Mouse (Mus musculus) induced T-regulatory cell, adult 2 months (primary cell): ENCODE results near the gene Fam43b.
"Not testable (repeated sequence)": the region's sequence is repeated elsewhere in the genome, so short reads cannot be mapped to it uniquely, and the experiment has no call there.

Experiments used
- DNase-seq: peaks from one replicate; pipeline ENCODE4 v3.0.0-alpha.2; 2012; ENCODE audit warnings: low read depth

The Fam43b gene

DNA sequence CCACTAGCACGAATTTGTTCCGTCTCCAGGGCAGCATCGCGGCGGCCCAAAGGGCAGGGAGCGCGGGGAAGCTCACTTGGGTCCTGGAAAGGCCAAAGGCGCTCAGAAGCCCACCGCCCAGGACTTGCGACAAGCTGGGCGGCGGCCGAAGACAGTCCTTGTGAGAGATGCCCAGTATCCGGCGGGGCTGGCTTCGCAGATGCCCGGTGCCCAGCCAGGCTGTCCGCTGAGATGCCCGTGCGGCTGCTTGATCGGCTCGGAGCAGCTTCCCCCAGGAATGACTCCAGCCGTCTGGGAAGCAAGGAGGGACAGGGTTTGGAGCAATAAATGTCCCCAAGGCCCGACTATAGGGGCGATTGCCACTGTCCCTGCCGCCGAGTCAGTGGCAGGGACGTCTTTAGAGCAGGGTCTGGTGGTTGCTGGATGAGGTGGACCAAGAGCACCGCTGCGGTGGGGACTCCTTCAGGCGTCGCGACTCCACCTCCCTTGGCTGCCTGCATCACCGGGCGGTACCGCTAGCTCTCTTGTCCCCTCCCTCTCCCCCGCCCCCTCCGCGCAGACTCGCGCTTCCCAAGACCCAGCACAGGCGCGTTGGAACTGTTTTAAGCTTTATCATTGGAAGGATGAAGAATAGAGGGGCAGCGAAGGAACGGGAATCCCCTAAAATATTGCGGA, at the start of gene Fam43b:
Gene Fam43b (minus strand): TSS at position 558 of the 675 bp plus-strand sequence.
- no peak for DNase-seq

DNA sequence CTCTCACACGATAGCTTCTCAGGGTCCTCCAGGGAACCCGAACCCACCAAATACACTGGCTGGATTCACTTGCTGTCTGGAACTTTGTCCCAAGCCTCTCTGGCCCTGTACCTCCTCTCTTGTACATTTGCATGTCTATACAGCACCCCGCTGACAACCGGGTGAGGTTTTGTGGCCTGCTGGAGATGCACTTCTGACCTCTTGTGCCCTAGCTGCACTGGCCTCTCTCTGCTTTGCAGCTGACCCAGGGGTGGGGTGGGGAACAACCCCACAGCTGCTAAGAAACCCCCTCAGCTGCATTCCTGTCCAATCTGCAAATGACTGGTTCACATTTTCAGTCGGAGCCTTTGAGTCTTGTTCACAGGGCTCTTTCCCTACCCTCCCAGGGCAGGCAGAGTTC, 48.6 kb upstream of the Fam43b start:
- DNase-seq: no peak

DNA sequence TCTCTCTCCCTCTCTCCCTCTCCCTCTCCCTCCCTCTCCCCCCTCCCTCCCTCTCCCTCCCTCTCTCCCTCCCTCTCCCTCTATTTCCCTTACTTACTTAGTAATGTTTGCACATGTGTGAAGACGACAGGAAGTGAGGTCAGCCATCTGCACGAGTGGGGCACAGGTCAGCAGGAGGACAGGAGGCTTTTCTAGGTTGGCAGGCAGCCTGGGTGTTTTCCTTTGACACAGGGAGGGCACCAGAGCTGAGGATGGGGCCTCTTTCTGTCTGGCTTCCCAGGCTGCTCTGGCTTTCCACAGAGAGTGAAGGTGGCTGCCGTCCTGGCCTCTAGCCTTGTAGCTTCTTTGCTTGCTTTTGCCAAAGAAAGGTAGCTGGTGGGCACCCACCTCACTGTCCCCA, 43.7 kb upstream of the Fam43b start:
- no peak for DNase-seq

DNA sequence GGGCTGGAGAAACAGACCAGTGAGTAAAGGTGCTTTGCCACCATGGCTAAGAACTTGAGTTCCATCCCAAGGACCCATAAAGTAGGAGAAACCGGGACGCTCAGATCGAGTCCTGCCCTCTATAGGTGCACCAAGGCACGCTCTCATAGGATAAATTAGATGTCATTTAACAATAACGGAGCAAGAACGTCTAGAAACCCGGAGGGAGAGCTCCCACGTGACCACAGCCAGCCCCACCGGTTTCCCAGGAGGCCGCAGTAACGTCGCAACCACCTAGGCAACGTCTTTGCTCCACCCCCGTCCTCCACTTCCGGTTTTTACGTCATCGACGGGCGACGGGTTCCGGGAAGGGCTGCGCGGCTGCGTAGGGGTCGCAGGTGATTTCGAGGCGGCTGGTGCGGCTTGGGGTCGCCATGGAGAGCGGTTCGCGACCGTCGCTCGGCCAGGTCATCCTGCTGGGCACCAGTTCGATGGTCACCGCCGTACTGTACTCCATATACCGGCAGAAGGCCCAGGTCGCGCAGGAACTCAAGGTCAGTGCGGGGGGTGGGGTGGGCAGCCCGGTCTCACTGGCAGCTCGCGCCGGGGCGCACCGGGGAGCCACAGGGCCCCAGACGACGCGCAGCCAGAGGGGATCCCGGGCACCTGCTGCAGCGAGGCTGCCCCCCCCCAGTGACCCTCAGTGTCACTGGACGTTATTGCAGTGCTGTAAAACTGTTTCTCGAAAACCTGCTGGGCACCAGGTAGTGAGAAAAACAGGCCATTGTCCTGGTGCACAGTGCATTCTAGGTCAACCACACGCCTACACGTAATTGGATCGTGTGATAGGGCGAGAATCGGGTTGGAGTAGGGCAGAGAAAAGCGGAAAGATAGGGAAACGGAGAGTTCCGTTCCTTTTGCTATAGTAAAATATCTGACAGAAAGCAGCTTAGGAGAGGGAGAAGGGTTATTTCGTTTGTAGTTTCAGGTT, 38.3 kb upstream of the Fam43b start, which contains the start of gene Mul1:
Gene Mul1 (plus strand): TSS at position 325 of the 970 bp plus-strand sequence.
- peak; percentile 96 for DNase-seq

DNA sequence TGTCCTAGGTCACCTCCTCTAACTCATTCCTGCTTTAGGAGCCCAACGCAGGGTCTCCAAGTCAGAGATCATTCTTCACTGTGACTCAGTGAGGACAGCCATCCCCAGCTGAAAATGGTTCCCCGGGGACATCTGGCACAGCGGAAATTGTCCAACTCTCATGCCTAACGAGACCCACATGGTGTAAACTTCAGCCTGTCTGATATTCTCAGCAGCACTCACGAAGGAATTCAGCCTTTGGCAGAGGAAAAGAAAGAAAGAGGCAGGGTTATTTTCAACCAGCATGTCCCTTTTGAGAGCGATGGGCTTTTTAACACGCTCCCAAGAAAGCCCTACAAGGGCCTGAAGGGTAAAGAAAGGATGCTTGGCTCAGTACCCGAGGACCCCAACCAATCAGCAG, 35.0 kb upstream of the Fam43b start:
- no peak for DNase-seq

DNA sequence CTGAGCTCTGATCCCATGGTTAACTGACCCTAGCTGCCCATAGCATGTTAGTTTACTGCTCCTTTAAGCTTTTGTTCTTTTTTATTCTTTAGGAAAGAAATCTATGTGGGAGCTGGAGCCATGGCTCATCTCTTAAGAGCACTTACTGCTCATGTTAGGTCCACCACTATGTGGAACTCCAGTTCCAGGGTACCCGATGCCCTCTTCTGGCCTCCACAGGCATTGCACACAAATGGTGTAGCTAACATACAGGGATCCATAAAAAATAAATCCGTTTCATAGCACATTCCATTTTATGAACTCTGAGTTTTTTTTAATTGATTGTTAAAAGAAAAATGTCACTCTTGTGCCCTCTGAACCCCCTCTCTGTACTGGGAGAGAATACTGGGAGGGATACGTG, 33.5 kb upstream of the Fam43b start:
- peak; percentile 66 for DNase-seq

DNA sequence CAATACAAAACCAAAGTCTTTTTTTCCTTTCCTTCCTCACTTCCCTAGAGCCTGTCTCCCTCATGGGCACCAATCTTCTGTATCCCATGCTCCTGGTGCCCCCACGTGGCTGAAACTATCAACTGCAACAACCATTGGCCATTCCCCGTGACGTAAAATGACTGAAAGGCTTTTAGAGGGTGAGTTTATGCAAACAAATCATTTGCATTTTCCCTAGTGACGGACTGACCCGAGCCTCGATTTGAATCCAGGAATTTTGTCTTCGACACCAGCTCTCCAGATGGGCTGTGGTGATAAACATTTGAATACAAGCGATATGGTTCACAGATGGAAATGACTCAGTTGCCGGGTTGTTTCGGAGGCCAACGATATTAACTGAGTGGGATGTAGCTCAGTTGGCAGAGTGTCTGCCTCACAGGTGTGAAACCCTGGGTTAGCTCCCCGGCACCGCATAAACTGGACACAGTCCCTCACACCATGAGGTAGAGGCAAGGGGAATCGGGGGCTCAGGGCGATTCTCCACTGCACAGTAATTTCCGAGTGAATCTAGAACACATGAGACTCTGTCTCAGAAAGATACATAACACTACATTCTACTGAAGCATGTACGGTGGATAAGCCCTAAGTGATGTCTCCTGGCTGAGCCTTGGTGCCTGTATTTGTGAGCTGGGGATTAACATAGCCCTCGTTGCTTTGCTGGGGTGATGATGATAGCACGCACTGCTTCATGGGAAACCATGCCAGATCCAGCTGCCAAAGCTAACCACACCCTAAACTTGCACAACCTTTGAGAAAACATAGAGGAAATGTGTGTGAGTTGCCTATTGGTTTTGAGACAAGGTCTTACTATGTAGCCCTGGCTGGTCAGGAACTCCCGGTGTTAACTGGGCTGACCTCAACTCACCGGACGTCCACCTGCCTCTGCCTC, 30.7 kb upstream of the Fam43b start:
- peak; percentile 87 for DNase-seq

DNA sequence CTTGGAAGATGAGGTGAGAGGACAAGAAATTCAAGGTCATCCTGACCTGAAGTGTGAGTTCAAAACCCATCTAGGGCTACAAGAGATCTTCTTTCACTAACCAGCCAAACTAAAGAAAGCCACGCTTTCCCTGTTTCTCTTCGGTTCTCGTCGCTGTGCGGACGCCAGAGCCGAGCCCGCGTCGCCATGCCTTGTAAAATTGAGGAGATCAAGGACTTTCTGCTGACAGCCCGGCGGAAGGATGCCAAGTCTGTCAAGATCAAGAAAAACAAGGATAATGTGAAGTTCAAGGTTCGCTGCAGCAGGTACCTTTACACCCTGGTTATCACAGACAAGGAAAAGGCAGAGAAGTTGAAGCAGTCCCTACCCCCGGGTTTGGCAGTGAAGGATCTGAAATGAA, 29.3 kb upstream of the Fam43b start:
- DNase-seq: not testable (repeated sequence)

DNA sequence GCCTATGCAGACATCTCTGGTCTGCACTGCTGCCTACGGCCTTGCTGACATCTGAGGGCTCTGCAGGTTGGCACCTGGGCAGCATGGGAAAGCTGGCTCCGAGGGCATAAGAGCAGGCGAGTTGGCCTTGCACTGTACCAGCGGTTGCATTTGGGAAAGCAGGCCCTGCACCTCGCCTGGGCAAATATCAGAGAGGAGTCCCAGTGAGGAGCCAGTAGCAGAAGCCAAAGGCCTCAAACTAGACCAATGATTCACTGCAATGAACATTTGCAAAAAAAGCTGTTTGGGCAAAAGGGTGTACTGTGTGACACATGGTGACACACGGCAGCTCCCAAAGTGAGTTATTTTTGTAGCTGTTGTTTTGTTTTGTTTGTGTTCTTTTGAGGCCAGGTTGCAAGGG, 28.7 kb upstream of the Fam43b start:
- DNase-seq: no peak

DNA sequence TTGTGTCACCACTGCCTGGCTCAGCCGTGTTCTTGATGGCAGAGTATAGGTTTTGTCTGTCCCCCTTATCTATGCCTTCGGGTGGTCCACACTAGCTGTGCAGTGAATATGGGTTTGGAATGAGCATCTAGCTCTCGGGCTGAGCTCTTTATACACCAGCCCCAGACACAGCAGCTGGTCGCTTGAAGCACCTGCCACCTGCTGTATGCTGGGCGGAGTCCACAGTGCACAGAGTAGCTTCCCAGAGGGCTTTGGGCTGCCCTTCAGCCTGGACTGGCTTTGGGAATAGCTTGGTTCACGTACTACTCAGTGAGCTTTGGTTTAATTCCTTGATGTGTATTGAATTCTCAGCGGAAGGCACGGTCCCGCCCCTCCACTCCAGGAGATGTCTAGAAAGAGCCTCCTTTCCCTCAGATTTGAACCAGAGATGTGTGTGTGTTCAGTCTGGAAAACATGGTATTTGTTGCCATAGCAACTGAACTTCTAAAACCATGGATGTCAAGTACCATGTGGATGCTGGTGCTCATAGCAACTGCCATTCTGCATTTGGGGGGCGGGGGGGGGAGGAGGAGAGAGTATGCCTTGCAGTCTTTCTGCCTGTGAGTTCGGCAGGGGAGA, 22.1 kb upstream of the Fam43b start:
- DNase-seq: no peak

DNA sequence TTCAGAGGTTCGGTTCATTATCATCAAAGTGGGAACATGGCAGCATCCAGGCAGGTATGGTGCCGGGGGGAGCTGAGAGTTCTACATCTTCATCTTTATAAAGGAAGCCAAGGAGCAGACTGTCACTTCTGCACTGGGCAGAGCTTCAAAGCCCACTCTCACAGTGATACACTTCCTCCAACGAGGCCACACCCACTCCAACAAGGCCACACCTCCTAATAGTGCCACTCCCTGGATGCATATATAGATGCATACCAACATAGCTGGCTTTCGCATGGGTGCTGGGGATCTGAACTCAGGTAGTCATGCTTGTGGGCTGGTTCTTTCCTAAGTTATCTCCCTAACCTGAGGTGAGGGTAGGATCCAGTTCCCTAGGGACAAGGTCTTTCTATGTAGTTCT, 21.6 kb upstream of the Fam43b start:
- no peak for DNase-seq

DNA sequence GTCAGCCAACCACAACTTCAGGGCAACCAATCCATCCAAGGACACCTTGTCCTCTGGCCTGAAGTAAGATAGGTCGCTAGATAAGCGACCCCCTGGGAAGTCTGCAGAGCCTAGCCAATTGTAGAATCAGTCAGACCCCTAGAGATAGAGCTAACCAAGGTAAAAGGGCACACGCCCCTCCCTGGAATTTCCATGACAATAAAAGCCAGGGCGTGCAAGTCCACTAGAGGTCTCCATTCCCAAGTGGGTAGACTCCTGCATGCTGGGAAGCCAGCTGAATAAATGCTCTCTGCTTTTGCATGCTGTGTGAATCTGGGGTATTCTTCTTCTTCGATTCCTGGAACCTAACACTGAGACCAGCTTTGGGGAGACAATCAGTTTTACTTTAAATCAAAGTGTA, 20.1 kb upstream of the Fam43b start:
- DNase-seq: no peak

DNA sequence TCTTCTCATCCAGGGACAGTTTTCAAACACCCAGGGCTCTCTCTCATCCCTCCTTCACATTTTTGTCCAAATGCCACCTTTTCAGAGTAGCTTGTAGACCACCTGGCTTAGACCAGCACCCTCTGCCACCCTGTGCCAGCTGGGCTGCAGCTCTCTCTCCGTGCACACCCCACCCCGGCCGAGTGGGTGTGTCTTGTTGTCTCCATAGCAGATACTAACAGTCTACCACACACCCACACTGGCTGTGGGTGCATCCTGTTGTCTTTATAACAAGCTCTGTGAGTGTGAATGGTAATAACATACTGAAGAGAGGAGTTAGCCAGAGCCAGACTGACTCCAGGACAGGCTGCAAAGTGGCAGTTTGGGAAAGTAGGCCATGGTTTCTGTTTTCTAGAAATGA, 19.7 kb upstream of the Fam43b start:
- DNase-seq: peak; percentile 33

DNA sequence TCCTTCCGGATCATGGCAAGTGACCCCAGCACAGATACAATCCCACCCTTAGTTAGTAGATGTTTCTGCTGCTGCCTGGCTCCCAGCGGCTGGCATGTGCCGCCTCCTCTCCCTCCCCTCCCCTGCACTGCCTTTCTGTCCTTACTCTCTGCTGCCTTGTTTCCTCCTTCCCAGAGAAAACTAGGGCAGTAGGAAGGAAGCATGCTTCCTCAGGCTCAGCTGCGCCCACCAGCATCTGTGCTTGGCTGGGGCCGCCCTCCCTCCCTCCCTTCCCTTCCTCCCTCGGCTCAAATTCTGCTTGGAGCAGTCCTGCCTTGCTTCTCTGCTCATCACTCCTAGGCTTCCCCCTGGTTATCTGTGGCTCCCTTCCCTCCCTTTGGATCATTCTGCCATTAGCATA, 18.4 kb upstream of the Fam43b start:
- DNase-seq: no peak

DNA sequence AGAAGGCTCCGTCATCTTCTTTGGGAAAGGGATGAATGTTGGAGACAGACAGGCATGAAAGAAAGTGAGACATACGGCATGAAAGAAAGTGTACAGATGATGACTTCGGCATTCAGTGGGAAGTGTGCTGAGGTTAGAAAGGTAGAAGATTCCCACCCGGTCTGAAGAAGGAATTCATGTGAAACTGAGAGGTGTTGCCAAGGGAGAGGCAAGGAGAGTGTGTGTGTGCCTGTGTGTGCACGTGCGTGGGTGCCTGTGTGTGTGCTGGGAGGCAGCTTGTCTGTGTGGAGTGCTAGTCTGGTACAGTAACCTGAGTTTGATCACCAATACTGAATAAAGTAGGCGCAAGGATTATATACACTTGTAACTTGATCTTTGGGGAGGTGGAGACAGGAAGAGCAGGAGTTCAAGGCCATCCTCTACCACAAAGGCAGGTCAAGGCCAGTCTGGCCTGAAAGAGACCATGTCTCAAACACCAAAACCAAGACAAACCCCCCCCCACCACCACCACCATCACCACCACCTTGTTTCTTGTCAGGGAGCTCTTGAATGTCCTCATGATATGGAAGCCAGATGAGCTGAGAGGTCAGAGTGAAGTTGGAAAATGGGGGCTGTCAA, 15.3 kb upstream of the Fam43b start:
- no peak for DNase-seq

DNA sequence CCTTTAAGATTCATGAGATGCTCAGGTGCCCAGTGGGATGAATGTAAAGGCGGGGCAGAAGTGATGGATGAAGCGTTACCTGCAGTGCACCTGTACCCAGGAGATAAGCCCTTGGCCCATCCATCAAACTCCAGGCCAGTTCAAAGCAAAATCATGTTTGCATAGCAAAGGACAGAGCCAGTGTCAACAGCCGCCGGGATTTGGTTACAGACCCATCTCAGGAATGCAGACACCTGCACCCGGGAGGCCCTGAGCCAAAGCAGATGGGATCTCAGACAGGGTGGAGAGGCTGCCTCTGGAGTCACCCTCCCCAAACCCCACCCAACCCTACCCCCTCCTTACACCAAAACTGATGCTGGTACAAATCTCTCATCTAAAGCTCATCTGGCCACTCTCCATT, 14.7 kb upstream of the Fam43b start:
- no peak for DNase-seq

DNA sequence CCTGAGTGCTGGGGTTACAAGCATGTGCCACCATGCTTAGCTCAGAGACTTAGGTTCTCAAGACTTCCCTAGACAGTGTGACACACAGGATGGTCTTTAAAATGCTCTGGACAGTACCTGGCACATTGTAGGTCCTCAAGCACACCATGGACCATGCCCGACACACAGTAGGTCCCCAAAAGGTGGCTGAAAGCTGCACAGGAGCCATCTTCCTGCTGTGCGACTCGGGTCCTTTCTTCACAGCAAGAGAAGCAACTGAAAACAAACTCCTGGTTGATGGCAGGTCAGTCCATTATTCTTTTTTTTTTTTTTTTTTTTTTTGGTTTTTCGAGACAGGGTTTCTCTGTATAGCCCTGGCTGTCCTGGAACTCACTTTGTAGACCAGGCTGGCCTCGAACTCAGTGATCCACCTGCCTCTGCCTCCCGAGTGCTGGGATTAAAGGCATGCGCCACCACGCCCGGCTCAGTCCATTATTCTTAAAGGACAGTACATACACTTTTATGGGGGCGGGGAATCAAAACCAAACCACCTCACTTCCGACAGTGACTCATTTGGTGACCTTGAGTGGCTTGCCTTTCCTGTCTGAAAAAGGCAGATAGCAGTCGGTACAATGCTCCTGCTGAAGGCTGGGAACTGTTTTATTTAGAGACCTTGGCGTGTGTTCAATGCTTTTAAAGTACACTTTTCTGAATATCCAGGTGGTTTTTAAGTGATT, 11.3 kb upstream of the Fam43b start:
- DNase-seq: peak; percentile 82

DNA sequence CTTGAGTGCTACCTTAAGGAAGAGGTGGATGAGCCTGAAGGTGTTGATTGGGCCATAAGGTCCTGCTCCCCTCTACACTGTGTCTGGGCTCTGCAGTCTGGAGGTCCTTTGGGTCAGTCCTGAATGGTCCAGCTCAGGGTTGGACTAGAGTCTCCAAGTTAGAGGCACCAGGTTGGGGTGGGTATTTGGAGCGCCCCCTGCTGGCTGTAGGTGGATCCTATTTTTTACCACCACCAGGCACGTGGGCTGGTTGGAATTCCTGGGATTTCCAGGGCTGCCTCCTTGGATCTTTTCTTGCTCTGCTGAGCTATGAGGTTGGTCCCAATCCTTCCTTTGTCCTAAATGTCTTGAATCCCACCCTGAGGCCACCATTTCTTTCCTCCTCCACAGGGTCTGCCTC, 8.5 kb upstream of the Fam43b start:
- peak; percentile 63 for DNase-seq

DNA sequence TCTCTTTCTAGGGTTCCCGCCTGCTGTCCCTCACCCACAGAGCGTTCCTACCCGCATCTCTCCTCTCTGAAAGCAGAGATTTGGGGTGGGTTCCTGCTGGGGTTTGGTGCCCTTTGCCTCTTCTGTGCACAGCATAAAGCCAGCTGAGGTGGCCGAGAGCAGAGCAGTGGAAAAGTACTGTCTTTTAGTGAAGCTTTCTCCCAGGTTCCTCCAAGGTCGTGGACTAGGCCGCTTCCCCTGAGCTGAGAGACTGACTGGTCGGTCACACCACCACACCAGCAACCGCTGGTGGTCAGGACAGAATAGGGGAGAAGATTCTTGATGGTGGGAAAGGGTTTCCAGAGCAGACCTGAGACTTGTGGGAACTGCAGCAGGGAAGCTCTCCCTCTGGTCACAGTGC, 383 bp upstream of the Fam43b start:
- DNase-seq: no peak

DNA sequence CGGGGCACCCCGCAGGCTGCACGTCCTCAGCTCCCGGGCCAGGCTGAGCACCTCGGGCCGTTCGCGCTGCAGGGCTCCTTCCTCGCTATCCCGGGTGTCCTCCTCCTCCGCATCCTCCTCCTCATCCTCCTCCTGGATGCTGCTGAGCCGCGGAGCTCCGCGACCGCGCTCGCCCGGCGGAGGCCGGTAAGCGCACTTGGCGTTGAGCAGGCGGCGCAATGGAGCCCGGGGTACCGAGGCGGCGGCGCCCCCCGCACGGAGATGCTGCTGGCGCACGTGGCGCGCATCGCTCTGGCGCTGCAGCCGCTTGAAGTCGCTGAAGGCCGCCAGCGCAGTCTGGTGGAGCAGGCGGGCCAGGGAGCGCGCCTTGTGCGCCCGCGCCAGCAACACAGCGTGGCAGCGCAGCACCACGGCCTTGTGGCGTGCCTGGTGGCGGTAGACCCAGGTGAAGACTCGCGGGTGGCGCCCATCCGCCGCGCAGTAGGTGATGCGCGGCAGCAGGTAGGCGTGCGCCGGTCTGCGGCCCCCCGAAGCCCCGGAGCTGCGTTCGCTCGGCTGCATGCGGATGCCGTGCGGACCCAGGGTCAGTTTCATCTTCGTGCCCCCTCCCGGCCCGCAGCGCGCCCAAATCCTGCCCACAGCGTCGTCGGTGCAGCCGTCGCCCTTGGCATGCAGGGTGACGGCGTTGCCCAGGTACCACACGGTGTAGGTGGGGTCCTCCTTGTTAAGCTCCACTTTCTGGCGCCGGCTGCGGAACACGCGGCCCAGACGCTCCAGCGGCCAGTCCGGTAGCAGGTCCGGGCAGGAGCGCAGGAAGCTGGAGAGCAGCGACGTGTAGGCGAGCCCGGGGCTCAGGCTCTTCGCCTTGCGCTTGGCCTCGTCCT, 999 bp downstream of the Fam43b start:
- DNase-seq: no peak
